Mouse (Mus musculus): ENCODE results near the gene Lancl1. TPM values are rescaled to one million over a fixed set of nuclear protein-coding genes. Genes with fewer than 3 reads are reported as not detected.

Gene Lancl1
- polyA plus RNA-seq (2017; shearing (Covaris generic)), result 10 to 100 TPM; 47.6 to 63.5 TPM

DNA sequence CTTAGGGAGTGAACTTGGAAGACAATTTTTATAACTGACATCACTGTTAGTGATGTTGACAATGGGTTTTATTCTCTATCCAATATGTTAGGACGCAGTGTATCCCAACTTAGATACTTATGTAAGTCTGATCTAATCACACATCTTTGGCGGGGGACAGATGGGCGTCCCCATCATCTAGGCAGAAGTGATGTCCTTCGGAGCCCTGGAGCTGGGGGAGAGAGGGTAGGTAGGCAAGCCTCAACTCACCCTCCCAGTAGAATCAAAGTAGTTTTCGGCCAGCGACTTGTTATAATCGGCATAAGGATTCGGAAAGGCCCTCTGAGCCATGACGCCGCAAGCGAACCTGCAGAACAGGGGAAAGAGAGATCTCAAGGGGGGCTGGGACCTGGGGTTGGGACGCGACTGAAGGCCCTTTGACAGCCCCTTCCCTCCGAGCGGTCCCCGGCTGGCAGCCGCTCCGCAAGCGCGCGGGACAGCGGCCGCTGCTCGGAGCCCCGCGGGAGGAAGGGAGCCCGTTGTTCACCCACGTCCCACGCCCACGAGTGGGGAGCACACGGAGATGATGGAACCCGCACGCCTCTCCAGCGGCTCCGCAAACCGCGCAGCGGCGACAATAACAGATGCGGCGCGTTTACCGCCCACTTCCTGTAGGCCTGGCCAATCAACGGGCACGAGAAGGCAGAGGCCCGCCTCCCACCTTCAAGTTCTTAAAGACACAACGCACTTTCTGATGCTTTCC is at the start of gene Lancl1:
TSS of gene Lancl1 (minus strand) at position 627 of the 742 bp plus-strand sequence.

Other genes starting within 250 kb of the Lancl1 start
- 10 to 100 TPM; 19.1 to 19.9 TPM for gene Kansl1l, start 221.3 kb downstream of the Lancl1 start, polyA plus RNA-seq (2017; shearing (Covaris generic))
- gene Acadl, start 175.6 kb downstream of the Lancl1 start, polyA plus RNA-seq (2017; shearing (Covaris generic)), result 10 to 100 TPM; 54.6 to 80.7 TPM
- not detected for gene Myl1, start 93.5 kb downstream of the Lancl1 start, polyA plus RNA-seq (2017; shearing (Covaris generic))
- gene Cps1, start 84.2 kb upstream of the Lancl1 start, polyA plus RNA-seq (2017; shearing (Covaris generic)), result not detected